Mouse (Mus musculus) forebrain, embryonic 12.5 days (tissue): ENCODE results near the gene Rarres2. TPM values are rescaled to one million over a fixed set of nuclear protein-coding genes. Genes with fewer than 3 reads are reported as not detected.

Source experiments
- ATAC-seq: fragments of 200-750 bp; cut with Nextera tagmentation; 2 replicates; pipeline ENCODE4 v1.8.0; 2017; ENCODE audit warnings: moderate TSS enrichment; ENCODE audit not compliant: low FRiP score
- H3K27ac ChIP-seq: fragments of 300-500 bp; sonication (generic); 2 replicates; pipeline ENCODE4 v1.5.1; 2016; ENCODE audit warnings: mild to moderate bottlenecking
- H3K27me3 ChIP-seq: fragments of 300-500 bp; sonication (generic); 2 replicates; pipeline ENCODE4 v1.6.1; 2016; ENCODE audit warnings: mild to moderate bottlenecking
- H3K36me3 ChIP-seq: fragments of 300-500 bp; sonication (generic); replicated peaks from 2 replicates; pipeline ENCODE4 v1.6.1; 2016; ENCODE audit warnings: mild to moderate bottlenecking
- H3K4me1 ChIP-seq: fragments of 300-500 bp; sonication (generic); 2 replicates; pipeline ENCODE4 v1.6.1; 2016
- H3K4me2 ChIP-seq: fragments of 300-500 bp; sonication (generic); 2 replicates; pipeline ENCODE4 v1.6.1; 2016; ENCODE audit warnings: mild to moderate bottlenecking, moderate library complexity
- H3K4me3 ChIP-seq: fragments of 300-500 bp; sonication (generic); replicated peaks from 2 replicates; pipeline ENCODE4 v1.5.1; 2016; ENCODE audit warnings: mild to moderate bottlenecking
- H3K9ac ChIP-seq: fragments of 300-500 bp; sonication (generic); 2 replicates; pipeline ENCODE4 v1.6.1; 2016; ENCODE audit warnings: mild to moderate bottlenecking
- H3K9me3 ChIP-seq: fragments of 300-500 bp; sonication (generic); 2 replicates; pipeline ENCODE4 v1.6.1; 2016
- WGBS: fragments of 180-500 bp; shearing (Covaris S2); methylation state at CpG from one replicate; pipeline ENCODE4 v1.1.7; 2016; 5-methylcytosine and 5-hydroxymethylcytosine counted together
- polyA plus RNA-seq: library from polyadenylated mRNA; unstranded; fragments of >200 nt; fragmentation: Nextera tagmentation; extraction: Ambion mirVana; gene quantifications from 2 replicates; pipeline ENCODE4 v1.2.1, GENCODE M21; 2016

Gene Rarres2
- 0.74 and 1.2 TPM in 2 replicates for polyA plus RNA-seq

GRCm38 (mm10) chr6:48572572-48573061, at the start of gene Rarres2:
Gene Rarres2, minus strand, starts transcription at chr6:48572789.
- Histone ChIP-seq H3K27me3 (no peaks in the 10 kb centered on the region), H3K4me1 (no peaks in the 10 kb centered on the region), H3K27ac (no peak within 1 kb of the TSS), H3K4me3 (no peak within 1 kb of the TSS), H3K4me2 (no peak within 1 kb of the TSS), H3K9ac (no peak within 1 kb of the TSS), H3K9me3 (no peaks in the 10 kb centered on the region), H3K36me3 (peaks cover 7% of the 10 kb centered on the region; the same call in 1 of the 2 replicates)
- ATAC-seq = no peak
- WGBS = 46% methylated on average over 6 of the region's 6 CpGs

- no peaks in the 10 kb centered on the region for H3K9me3 ChIP-seq
- 94% methylated on average over 30 of the region's 30 CpGs for WGBS
- ATAC-seq = no peak
Observed at GRCm38 (mm10) chr6:48620031-48620430, 47.4 kb upstream of the Rarres2 start.

GRCm38 (mm10) chr6:48614756-48615155, 42.2 kb upstream of the Rarres2 start:
- H3K27ac ChIP-seq = no peak overlapping the region
- H3K9ac ChIP-seq = no peak overlapping the region
- H3K9me3 ChIP-seq = no peaks in the 10 kb centered on the region
- no peak overlapping the region for H3K4me2 ChIP-seq
- WGBS = 93% methylated on average over 5 of the region's 5 CpGs
- H3K4me3 ChIP-seq = no peak overlapping the region
- H3K27me3 ChIP-seq = no peaks in the 10 kb centered on the region
- no peak for ATAC-seq
- H3K36me3 ChIP-seq = peaks cover 38% of the 10 kb centered on the region
- no peaks in the 10 kb centered on the region for H3K4me1 ChIP-seq

More at GRCm38 (mm10) chr6:48620031-48620430, 47.4 kb upstream of the Rarres2 start:
- Histone ChIP-seq H3K4me1 (no peaks in the 10 kb centered on the region), H3K9ac (no peak overlapping the region), H3K4me2 (no peak overlapping the region), H3K27ac (no peak overlapping the region), H3K36me3 (peaks cover 33% of the 10 kb centered on the region), H3K27me3 (peaks cover under 1% of the 10 kb centered on the region), H3K4me3 (no peak overlapping the region)

- 90% methylated on average over 4 of the region's 4 CpGs for WGBS
- ATAC-seq = no peak
- H3K36me3 ChIP-seq = peaks cover 31% of the 10 kb centered on the region
- H3K4me1 ChIP-seq = no peaks in the 10 kb centered on the region; the same call in 1 of the 2 replicates
- H3K9me3 ChIP-seq = no peaks in the 10 kb centered on the region
- no peak overlapping the region for H3K27ac ChIP-seq
- H3K4me3 ChIP-seq = no peak overlapping the region
- H3K9ac ChIP-seq = no peak overlapping the region
- no peaks in the 10 kb centered on the region for H3K27me3 ChIP-seq
- H3K4me2 ChIP-seq = no peak overlapping the region
Observed at GRCm38 (mm10) chr6:48613464-48613863, 40.9 kb upstream of the Rarres2 start.

- Histone ChIP-seq H3K36me3 (peaks cover 24% of the 10 kb centered on the region), H3K9ac (no peak overlapping the region), H3K27me3 (no peaks in the 10 kb centered on the region), H3K27ac (no peak overlapping the region), H3K4me2 (no peak overlapping the region), H3K9me3 (no peaks in the 10 kb centered on the region), H3K4me3 (no peak overlapping the region), H3K4me1 (no peaks in the 10 kb centered on the region; the same call in 1 of the 2 replicates)
- ATAC-seq = no peak
- 88% methylated on average over 3 of the region's 3 CpGs for WGBS
Observed at GRCm38 (mm10) chr6:48610657-48611056, 38.1 kb upstream of the Rarres2 start.

- Histone ChIP-seq H3K36me3 (peaks cover 18% of the 10 kb centered on the region), H3K9ac (no peak overlapping the region), H3K27me3 (no peaks in the 10 kb centered on the region), H3K4me2 (no peak overlapping the region), H3K9me3 (no peaks in the 10 kb centered on the region), H3K4me3 (no peak overlapping the region), H3K27ac (no peak overlapping the region), H3K4me1 (no peaks in the 10 kb centered on the region; the same call in 1 of the 2 replicates)
- 78% methylated on average over 7 of the region's 7 CpGs for WGBS
- ATAC-seq = no peak
Observed at GRCm38 (mm10) chr6:48609512-48609911, 36.9 kb upstream of the Rarres2 start.

- Histone ChIP-seq H3K4me3 (no peak overlapping the region), H3K4me1 (no peaks in the 10 kb centered on the region; the same call in 1 of the 2 replicates), H3K27ac (no peak overlapping the region), H3K9me3 (no peaks in the 10 kb centered on the region), H3K4me2 (no peak overlapping the region), H3K36me3 (peaks cover 5% of the 10 kb centered on the region), H3K27me3 (no peaks in the 10 kb centered on the region), H3K9ac (no peak overlapping the region)
- ATAC-seq = no peak
- 71% methylated on average over 2 of the region's 2 CpGs for WGBS
Observed at GRCm38 (mm10) chr6:48608124-48608523, 35.5 kb upstream of the Rarres2 start.

GRCm38 (mm10) chr6:48602080-48602741, 29.6 kb upstream of the Rarres2 start:
- peaks cover 7% of the 10 kb centered on the region for H3K9me3 ChIP-seq
- peaks cover 30% of the 10 kb centered on the region for H3K36me3 ChIP-seq
- ATAC-seq = peak; percentile 84
- H3K27ac ChIP-seq = peak overlapping the region; percentile 80
- no peaks in the 10 kb centered on the region for H3K27me3 ChIP-seq
- peak overlapping the region; percentile 72 for H3K4me3 ChIP-seq
- H3K4me1 ChIP-seq = peaks cover 18% of the 10 kb centered on the region
- 1% methylated on average over 28 of the region's 28 CpGs for WGBS
- peak overlapping the region; percentile 90 for H3K4me2 ChIP-seq
- peak overlapping the region; percentile 82 for H3K9ac ChIP-seq

GRCm38 (mm10) chr6:48601271-48602079, 28.9 kb upstream of the Rarres2 start, which contains the start of gene Zfp775:
Gene Zfp775, plus strand, starts transcription at chr6:48602063.
- Histone ChIP-seq H3K36me3 (peaks cover 37% of the 10 kb centered on the region), H3K27me3 (no peaks in the 10 kb centered on the region), H3K4me1 (peaks cover 18% of the 10 kb centered on the region), H3K9me3 (peaks cover 15% of the 10 kb centered on the region), H3K27ac (peak within 1 kb of the TSS; percentile 85), H3K9ac (peak within 1 kb of the TSS; percentile 82), H3K4me2 (peak within 1 kb of the TSS; percentile 90), H3K4me3 (peak within 1 kb of the TSS; percentile 72)
- 4% methylated on average over 42 of the region's 42 CpGs for WGBS
- ATAC-seq = peak; percentile 99

- ATAC-seq = no peak
- peaks cover 21% of the 10 kb centered on the region for H3K9me3 ChIP-seq
- H3K36me3 ChIP-seq = peaks cover 46% of the 10 kb centered on the region
- peak overlapping the region; percentile 85; the same call in 1 of the 2 replicates for H3K27ac ChIP-seq
- WGBS = 92% methylated on average over 1 of the region's 1 CpGs
- no peak overlapping the region for H3K4me2 ChIP-seq
- H3K27me3 ChIP-seq = no peaks in the 10 kb centered on the region
- no peak overlapping the region for H3K9ac ChIP-seq
- H3K4me3 ChIP-seq = no peak overlapping the region
- peaks cover 18% of the 10 kb centered on the region for H3K4me1 ChIP-seq
Observed at GRCm38 (mm10) chr6:48600594-48600993, 28.0 kb upstream of the Rarres2 start.

GRCm38 (mm10) chr6:48597233-48597625, 24.6 kb upstream of the Rarres2 start:
- peaks cover 21% of the 10 kb centered on the region for H3K9me3 ChIP-seq
- 95% methylated on average over 27 of the region's 27 CpGs for WGBS
- no peak overlapping the region for H3K9ac ChIP-seq
- no peak for ATAC-seq
- no peak overlapping the region for H3K27ac ChIP-seq
- peaks cover 27% of the 10 kb centered on the region for H3K4me1 ChIP-seq
- peaks cover 51% of the 10 kb centered on the region for H3K36me3 ChIP-seq
- H3K4me3 ChIP-seq = no peak overlapping the region
- no peak overlapping the region for H3K4me2 ChIP-seq
- H3K27me3 ChIP-seq = no peaks in the 10 kb centered on the region

- no peak overlapping the region for H3K27ac ChIP-seq
- H3K36me3 ChIP-seq = peaks cover 51% of the 10 kb centered on the region
- no peaks in the 10 kb centered on the region for H3K27me3 ChIP-seq
- peaks cover 21% of the 10 kb centered on the region for H3K9me3 ChIP-seq
- H3K4me3 ChIP-seq = no peak overlapping the region
- 97% methylated on average over 45 of the region's 45 CpGs for WGBS
- no peak for ATAC-seq
- no peak overlapping the region for H3K4me2 ChIP-seq
- peaks cover 27% of the 10 kb centered on the region for H3K4me1 ChIP-seq
- no peak overlapping the region for H3K9ac ChIP-seq
Observed at GRCm38 (mm10) chr6:48596545-48597232, 24.1 kb upstream of the Rarres2 start.
